Mouse (Mus musculus) monocyte, adult 2 months (primary cell): ENCODE measurements around the gene Carnmt1.
A peak's percentile ranks its signal among the peaks of the same experiment; 100 is the strongest.

Experiments
- DNase-seq, 2 experiments: peaks; one replicate each; pipeline ENCODE4 v3.0.0; 2022; ENCODE audit warnings: low spot score in 2 of 2, low read depth in 1 of 2

The Carnmt1 gene

DNA sequence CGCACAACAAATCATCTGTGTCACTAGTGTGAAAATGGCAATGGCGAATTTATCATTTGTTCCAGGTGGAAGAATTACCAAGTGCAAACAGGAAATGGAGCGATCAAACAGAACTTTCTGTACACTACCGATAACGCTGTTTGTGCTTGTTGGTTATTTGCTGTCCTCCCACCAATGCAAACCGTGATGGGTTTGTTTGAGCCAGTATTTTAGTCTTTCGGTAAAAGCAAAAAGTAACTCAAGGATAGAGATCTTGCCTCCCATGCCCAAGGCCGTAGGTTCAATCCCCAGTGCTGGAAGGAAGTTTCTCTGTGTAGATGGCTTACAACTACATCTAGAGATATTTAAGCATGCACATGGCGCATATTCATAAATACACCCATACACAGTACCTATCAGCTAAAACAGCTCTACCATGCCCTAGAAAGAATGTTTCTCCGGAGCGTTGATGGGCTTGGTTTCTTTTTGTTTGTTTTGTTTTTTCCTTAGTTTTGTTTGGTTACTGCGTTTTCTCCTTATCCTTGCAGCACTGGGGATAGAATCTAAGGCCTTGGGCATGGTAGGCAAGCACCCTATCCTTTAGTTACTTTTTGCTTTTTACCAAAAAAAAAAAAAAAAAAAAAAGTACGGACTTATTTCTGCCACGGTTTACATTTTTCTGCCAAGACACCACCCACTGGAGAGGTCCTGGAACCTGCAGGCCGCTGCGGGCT is 41.7 kb downstream of the Carnmt1 start:
- no peak for DNase-seq

DNA sequence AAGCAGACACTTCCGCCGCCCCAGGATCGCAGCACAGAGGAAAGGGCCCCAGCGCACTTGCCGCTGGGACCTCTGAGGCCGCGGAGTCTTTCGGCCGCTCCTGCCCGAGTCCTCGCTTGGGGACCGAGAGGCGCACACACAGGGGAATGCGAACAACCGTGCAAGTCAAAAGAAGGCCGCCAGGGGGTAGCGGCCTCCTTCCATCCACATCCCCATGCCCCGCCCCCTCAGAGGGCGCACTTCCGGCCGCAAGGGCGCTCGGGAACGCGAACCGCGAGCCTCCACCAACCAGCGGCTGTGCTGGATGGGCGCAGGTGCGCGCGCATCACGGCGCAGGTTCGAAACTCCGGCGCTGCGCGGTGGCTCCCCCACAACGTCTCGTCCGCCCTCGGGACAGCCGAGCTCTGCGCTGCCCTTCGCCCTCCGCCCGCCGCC is 42.3 kb downstream of the Carnmt1 start, which contains the start of gene D030056L22Rik:
Gene D030056L22Rik (plus strand): TSS at position 328 of the 435 bp plus-strand sequence.
- DNase-seq = peak; percentile 94 to 97

DNA sequence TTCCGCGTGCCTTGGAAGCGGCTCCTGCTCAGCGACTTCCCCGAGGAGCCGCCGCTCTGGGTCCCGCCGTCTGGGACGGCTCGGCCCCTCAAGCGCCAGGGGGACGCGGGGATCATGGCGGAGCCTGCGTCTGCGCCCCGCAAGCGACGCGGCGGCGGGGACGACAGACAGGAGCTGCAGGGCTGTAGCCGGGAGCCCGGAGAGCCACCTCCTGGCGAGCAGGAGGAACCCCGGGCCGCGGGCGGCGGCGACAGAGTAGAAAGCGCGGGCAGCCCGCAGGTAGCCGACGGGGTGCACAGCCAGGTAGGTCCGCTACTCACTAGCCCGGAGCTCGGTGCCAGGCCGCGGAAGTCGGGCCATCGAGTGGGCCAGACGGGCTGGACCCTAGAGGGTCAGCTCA is 42.8 kb downstream of the Carnmt1 start:
- DNase-seq = peak; percentile 11 to 31

DNA sequence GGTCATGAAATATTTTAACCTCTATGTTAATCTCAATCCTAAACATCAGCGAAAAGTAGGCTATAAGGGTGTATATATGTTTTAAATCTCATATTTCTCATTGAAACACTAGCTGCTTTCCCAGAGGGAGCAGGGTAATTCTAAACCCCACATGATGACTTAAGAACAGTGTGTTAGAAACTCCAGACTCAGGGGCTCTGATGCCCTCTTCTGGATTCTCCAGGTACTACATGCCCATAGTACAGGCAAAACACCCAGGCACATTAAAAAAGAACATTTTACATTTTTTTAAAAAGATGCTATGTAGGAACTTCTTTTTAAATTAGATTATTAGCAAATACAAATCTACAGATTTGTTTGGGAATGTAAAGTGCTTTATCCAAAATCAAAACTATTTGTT is 45.8 kb downstream of the Carnmt1 start:
- peak in 1 of 2 experiments; percentile 51 for DNase-seq

DNA sequence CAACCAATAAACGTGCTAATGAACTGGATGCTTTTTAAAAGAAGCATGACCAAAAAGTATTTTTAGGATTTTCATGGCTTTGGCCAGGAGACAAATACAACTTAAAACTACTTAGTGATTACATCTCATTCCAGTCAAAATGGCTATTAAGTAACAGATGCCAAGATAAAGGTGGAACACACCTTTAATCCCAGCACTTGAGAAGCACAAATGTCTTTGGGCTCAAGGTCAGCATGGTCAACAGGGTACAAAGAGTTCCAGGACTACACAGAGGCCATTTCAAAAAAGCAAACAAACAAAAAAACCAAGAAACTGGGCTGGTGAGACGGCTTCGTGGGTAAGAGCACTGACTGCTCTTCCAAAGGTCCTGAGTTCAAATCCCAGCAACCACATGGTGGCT is 49.8 kb downstream of the Carnmt1 start:
- DNase-seq = no peak

DNA sequence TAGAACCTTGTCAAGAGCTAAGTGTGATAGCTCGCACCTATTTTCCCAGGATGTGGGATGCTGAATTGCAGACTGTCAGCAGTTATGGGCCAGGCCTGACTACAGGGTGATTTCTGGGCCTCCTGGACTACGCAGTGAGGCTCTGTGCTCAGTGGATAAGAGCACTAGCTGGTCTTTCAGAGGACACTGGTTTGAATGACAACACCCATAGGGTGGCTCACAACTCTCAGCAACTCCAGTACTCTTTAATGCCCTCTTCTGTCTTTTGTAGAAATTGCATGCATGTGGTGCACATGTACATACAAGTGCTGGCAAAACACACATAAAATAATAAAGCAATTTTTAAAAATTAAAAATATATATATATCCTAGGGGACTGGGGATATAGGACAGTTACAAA is 54.6 kb downstream of the Carnmt1 start:
- no peak for DNase-seq

DNA sequence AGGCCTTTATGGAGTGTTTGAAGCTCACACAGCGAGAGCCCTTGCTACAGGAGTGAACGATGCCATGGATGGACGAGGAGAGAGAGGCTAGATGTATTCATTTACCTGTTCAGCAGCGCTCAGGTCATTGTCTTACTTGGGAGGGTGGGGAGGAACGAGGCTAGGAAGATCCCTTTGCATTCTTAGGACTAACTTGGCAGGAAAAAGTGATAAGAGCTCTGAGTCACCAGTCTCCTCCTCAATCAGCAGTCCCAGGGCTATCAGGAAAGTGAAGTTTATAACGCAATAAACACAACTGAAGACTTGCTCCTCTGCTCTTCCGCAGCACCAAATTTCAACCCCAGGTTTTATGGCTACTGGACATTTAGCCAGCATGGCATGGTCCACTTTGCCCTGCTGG is 59.7 kb downstream of the Carnmt1 start:
- no peak for DNase-seq

DNA sequence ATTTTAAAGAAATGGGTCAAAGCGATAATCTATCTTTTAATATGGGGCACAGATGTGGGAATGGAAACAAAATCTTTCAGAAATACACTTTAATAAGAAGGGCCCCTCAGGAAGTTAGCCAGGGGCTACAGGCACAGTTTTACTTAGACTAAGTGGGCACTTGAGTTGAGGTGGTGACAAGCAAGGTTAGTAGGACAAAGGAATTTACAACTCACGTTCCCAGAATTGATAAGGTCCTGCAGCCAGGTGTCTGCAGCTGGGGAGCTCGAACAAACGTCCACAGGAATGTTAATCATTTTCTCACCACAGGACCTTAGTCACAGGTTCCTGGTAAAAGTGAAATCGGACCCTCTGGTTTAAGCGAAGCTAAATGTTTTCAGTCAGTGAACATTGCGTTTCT is 60.5 kb downstream of the Carnmt1 start:
- no peak for DNase-seq

DNA sequence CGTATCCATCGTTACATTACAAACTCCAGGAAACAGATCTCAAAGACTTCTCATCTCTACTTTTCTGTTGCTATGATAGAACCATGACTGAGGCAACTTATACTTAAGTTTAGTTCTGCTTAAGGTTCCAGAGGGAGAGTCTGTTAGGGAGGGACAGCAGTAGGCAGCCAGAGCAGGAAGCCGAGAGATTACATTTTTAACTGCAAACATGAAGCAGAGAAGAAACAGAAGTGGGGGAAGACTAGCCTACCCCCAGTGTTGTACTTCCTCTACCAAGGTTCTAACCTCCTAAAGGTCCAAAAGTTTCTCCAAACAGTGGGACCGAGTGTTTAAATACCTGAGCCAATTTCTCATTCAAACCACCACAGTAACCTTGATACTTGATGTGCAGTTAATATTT is 65.3 kb downstream of the Carnmt1 start:
- no peak for DNase-seq

DNA sequence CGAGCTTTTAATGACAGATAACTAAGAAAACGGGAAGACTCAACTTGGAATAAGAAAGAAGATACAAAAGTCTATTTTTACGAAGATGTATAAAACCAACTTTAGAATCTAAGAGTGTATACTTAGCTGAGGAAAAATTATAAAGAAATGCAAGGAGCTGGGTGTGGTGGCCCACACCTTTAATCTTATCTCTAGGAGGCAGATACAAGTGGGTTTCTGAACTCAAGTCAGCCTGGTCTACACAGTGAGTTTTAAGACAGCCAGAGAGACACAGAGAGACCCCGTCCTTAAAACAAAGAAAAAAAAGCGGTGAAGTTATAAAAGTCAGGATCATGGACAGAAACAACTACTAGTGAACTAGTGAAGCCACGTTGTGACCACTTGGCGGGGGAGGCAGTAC is 68.6 kb downstream of the Carnmt1 start:
- no peak for DNase-seq

DNA sequence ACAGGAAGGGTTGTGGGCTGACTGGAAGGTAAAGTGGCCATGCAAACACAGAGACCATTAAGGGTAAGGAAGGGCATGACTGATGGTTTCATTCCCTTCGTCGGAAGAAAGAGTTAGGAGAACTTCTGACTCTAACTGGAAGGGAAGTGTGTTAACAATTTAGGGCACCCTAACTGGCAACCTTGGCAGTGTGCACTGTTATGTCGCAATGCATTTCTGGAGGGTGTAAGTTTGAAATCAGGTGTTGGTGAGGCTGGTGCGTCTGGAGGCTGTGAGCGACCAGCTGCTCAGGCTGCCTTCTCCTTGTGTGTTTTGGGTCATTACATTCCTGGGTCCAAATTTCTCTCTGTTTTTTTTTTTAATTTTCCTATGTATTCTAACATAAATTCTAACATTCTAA is 73.4 kb downstream of the Carnmt1 start:
- DNase-seq = no peak

DNA sequence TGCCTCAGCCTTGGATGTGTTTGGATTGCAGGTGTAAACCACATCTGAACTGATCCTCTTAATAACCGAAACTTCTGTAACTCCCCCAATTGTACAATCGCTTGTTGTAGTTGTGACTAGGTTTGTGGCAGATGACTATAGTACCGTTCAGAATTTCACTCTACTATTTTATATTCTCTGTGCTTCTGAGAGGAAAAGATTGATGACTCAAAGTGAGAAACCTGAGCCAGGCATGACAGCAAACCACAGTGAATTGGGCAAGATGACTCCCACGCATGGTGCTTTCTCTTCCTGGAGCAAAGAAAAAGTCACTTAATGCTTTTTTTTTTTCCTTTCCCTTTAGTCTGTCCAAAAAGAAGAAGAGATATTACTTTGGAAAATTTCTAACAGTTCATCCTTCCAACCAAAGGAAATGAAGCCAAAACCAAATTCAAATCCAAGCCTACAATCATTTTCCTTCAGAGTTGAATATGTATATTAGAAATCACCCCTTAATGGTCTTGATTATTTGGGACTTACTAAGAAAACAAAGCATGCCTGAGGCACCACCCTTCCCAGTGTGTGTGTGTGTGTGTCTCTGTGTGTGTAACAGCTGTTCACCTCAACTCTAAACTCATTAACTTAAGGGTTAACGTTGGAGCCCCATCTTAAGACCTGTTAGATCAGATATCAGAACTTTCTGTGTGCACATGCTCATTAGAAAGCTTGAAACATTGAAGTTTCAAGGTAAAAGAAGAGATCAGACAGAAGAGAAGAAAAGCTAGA is 76.2 kb downstream of the Carnmt1 start:
- no peak for DNase-seq

DNA sequence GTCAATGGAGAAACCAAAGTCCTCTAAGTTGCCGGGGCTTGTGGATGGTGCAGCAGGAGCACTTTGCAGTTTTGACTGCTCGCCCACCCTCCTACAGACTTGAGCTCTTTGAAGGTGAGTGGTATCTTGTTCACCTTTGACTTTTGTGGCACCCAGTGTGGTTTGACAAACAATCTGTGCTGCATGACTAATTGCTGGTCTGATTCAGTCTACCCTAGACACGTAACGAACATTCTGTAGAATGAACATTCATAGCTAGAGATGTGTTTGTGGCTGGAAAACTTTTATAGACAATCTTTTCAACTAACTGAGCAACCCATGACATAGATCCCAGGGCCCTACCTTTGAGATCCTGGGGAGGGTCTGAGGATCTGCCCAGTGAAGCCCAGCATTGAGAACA is 76.8 kb downstream of the Carnmt1 start:
- no peak for DNase-seq

DNA sequence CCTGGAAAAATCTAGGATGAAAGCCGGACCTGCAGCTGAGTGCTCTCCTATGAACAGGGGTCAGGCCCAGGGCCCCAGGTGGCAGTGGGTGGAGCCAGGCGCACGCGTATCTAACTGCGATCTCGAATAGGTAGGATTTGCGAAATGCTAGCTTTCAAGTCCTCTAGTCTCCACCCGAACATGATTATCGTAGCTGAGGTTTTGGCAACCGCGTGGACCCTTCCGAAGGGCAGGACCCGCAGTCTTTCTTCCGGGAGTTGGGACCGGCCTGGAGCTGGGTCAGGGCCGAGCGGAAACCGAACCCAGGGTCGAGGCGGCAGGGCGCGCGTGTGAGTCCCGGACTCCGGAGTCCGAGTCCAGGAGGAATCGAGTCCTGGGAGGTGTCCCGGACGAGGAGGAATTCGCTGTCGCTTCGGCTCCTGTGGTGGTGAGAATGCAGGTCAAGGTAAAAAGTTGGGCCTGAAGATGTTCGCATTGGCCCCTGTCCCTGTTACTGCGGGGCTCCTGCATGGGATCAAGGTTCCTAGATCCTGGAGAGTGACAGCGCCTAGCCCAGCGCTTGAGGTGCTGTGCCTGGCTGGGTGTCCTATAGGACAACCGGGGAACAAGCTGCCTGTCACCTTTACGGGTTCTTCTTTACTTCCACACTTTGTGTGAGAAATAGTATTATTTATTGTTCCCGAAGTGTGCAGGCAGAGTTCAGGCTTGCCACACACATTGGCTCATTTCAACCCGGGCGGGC is 79.2 kb downstream of the Carnmt1 start, which contains the start of gene Trpm6:
Gene Trpm6 (plus strand): TSS at position 386 of the 742 bp plus-strand sequence.
- no peak for DNase-seq
